Mouse (Mus musculus): Measurements from ENCODE around the gene Zfp978.
"Not testable (repeated sequence)": the region's sequence is repeated elsewhere in the genome, so short reads cannot be mapped to it uniquely, and the experiment has no call there.

DNA sequence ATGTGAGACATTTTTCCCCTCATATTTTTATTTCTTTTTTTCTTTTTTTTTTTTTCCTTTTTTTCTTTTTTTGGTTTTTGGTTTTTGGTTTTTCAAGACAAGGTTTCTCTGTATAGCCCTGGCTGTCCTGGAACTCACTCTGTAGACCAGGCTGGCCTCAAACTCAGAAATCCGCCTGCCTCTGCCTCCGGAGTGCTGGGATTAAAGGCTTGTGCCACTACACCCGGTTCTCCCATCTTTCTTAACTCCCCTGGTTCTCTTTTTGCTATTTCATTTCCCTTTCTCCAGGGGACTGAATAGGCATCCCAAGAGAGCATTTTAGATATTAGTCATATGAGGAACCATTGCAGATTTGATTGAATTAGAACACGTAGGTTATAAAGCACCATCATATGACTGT is 7.5 kb upstream of the Zfp978 start:
- TF ChIP-seq POLR2A (IDR thresholded peaks at IDR 0.05; ENCODE audit: low read depth, low read length); CTCF (conservative IDR thresholded peaks at IDR 0.05; ENCODE audit: insufficient read depth, insufficient read length, low read depth, low read length): not testable (repeated sequence)
